Mouse (Mus musculus): ENCODE measurements around the gene Rhoq. TPM values are rescaled to one million over a fixed set of nuclear protein-coding genes. Genes with fewer than 3 reads are reported as not detected.

Gene Rhoq
- polyA plus RNA-seq, 1 experiment from 2014 or later = 6.5 TPM

- Histone ChIP-seq H3K27me3 (replicated peaks; ENCODE audit: control insufficient read depth, insufficient read depth, low read length) (peaks cover 6% of the 10 kb centered on the region; the same call in 1 of the 2 replicates), H3K4me2 (no peak overlapping the region), H3K27ac (ENCODE audit: low read depth, low read length) (no peak overlapping the region), H3K4me1 (replicated peaks; ENCODE audit: control insufficient read depth, insufficient read depth, low read length) (peaks cover 15% of the 10 kb centered on the region), H3K4me3 (ENCODE audit: low read depth, low read length) (no peak overlapping the region), H3K9ac (ENCODE audit: low read depth, low read length) (no peak overlapping the region), H3K36me3 (ENCODE audit: control insufficient read depth, insufficient read depth, low read length) (no peaks in the 10 kb centered on the region), H3K9me3 (ENCODE audit: control insufficient read depth, low read length) (no peaks in the 10 kb centered on the region)
- ATAC-seq (replicated peaks; ENCODE audit: low FRiP score) = no peak
- 81% methylated on average over 10 of the region's 10 CpGs for WGBS
- no peak for DNase-seq (ENCODE audit: low spot score)
Measured at GRCm38 (mm10) chr17:86966040-86966439, 3.2 kb downstream of the Rhoq start.

- Histone ChIP-seq H3K9me3 (ENCODE audit: control insufficient read depth, low read length) (no peaks in the 10 kb centered on the region), H3K27me3 (replicated peaks; ENCODE audit: control insufficient read depth, insufficient read depth, low read length) (peaks cover 6% of the 10 kb centered on the region; the same call in 1 of the 2 replicates), H3K36me3 (ENCODE audit: control insufficient read depth, insufficient read depth, low read length) (no peaks in the 10 kb centered on the region), H3K9ac (ENCODE audit: low read depth, low read length) (no peak overlapping the region), H3K4me2 (no peak overlapping the region), H3K27ac (ENCODE audit: low read depth, low read length) (no peak overlapping the region), H3K4me1 (replicated peaks; ENCODE audit: control insufficient read depth, insufficient read depth, low read length) (peaks cover 11% of the 10 kb centered on the region), H3K4me3 (ENCODE audit: low read depth, low read length) (no peak overlapping the region)
- DNase-seq (ENCODE audit: low spot score) (no peak), ATAC-seq (replicated peaks; ENCODE audit: low FRiP score) (no peak)
- WGBS = 84% methylated on average over 12 of the region's 12 CpGs
Measured at GRCm38 (mm10) chr17:86967048-86967447, 4.2 kb downstream of the Rhoq start.

- WGBS = 73% methylated on average over 10 of the region's 10 CpGs
- Histone ChIP-seq H3K4me2 (no peak overlapping the region), H3K4me1 (replicated peaks; ENCODE audit: control insufficient read depth, insufficient read depth, low read length) (peaks cover 11% of the 10 kb centered on the region)
Measured at GRCm38 (mm10) chr17:86967536-86968525, 4.9 kb downstream of the Rhoq start.

GRCm38 (mm10) chr17:86968581-86968980, 5.7 kb downstream of the Rhoq start:
- no peaks in the 10 kb centered on the region for H3K36me3 ChIP-seq (ENCODE audit: control insufficient read depth, insufficient read depth, low read length)
- DNase-seq (ENCODE audit: low spot score) = no peak
- H3K4me2 ChIP-seq = no peak overlapping the region

More at GRCm38 (mm10) chr17:86967536-86968525, 4.9 kb downstream of the Rhoq start:
- no peak overlapping the region for H3K27ac ChIP-seq (ENCODE audit: low read depth, low read length)
- no peaks in the 10 kb centered on the region for H3K9me3 ChIP-seq (ENCODE audit: control insufficient read depth, low read length)
- H3K9ac ChIP-seq (ENCODE audit: low read depth, low read length) = no peak overlapping the region
- no peak for ATAC-seq (replicated peaks; ENCODE audit: low FRiP score)
- DNase-seq (ENCODE audit: low spot score) = no peak
- H3K36me3 ChIP-seq (ENCODE audit: control insufficient read depth, insufficient read depth, low read length) = no peaks in the 10 kb centered on the region
- peaks cover 6% of the 10 kb centered on the region; the same call in 1 of the 2 replicates for H3K27me3 ChIP-seq (replicated peaks; ENCODE audit: control insufficient read depth, insufficient read depth, low read length)
- no peak overlapping the region for H3K4me3 ChIP-seq (ENCODE audit: low read depth, low read length)

GRCm38 (mm10) chr17:86969582-86969981, 6.7 kb downstream of the Rhoq start:
- H3K4me3 ChIP-seq (ENCODE audit: low read depth, low read length) = no peak overlapping the region
- H3K9me3 ChIP-seq (ENCODE audit: control insufficient read depth, low read length) = no peaks in the 10 kb centered on the region
- H3K27me3 ChIP-seq (replicated peaks; ENCODE audit: control insufficient read depth, insufficient read depth, low read length) = no peaks in the 10 kb centered on the region
- H3K9ac ChIP-seq (ENCODE audit: low read depth, low read length) = no peak overlapping the region
- H3K4me2 ChIP-seq = no peak overlapping the region
- no peak for DNase-seq (ENCODE audit: low spot score)
- peaks cover 6% of the 10 kb centered on the region; the same call in 1 of the 2 replicates for H3K4me1 ChIP-seq (replicated peaks; ENCODE audit: control insufficient read depth, insufficient read depth, low read length)
- ATAC-seq (replicated peaks; ENCODE audit: low FRiP score) = no peak
- 61% methylated on average over 5 of the region's 5 CpGs for WGBS
- H3K27ac ChIP-seq (ENCODE audit: low read depth, low read length) = no peak overlapping the region
- no peaks in the 10 kb centered on the region for H3K36me3 ChIP-seq (ENCODE audit: control insufficient read depth, insufficient read depth, low read length)

More at GRCm38 (mm10) chr17:86968581-86968980, 5.7 kb downstream of the Rhoq start:
- H3K9me3 ChIP-seq (ENCODE audit: control insufficient read depth, low read length) = no peaks in the 10 kb centered on the region
- no peak overlapping the region for H3K4me3 ChIP-seq (ENCODE audit: low read depth, low read length)
- peaks cover 11% of the 10 kb centered on the region for H3K4me1 ChIP-seq (replicated peaks; ENCODE audit: control insufficient read depth, insufficient read depth, low read length)
- no peak for ATAC-seq (replicated peaks; ENCODE audit: low FRiP score)
- no peak overlapping the region for H3K9ac ChIP-seq (ENCODE audit: low read depth, low read length)
- WGBS = 87% methylated on average over 5 of the region's 5 CpGs
- peaks cover 6% of the 10 kb centered on the region; the same call in 1 of the 2 replicates for H3K27me3 ChIP-seq (replicated peaks; ENCODE audit: control insufficient read depth, insufficient read depth, low read length)
- H3K27ac ChIP-seq (ENCODE audit: low read depth, low read length) = no peak overlapping the region

GRCm38 (mm10) chr17:86970026-86970750, 7.3 kb downstream of the Rhoq start:
- WGBS = 88% methylated on average over 15 of the region's 15 CpGs
- H3K4me1 ChIP-seq (replicated peaks; ENCODE audit: control insufficient read depth, insufficient read depth, low read length) = peaks cover under 1% of the 10 kb centered on the region; the same call in 1 of the 2 replicates
- ATAC-seq (replicated peaks; ENCODE audit: low FRiP score) = no peak
- no peaks in the 10 kb centered on the region for H3K36me3 ChIP-seq (ENCODE audit: control insufficient read depth, insufficient read depth, low read length)
- no peak overlapping the region for H3K27ac ChIP-seq (ENCODE audit: low read depth, low read length)
- no peak overlapping the region for H3K4me3 ChIP-seq (ENCODE audit: low read depth, low read length)
- DNase-seq (ENCODE audit: low spot score) = no peak
- H3K9me3 ChIP-seq (ENCODE audit: control insufficient read depth, low read length) = no peaks in the 10 kb centered on the region
- no peak overlapping the region for H3K4me2 ChIP-seq
- no peak overlapping the region for H3K9ac ChIP-seq (ENCODE audit: low read depth, low read length)
- no peaks in the 10 kb centered on the region for H3K27me3 ChIP-seq (replicated peaks; ENCODE audit: control insufficient read depth, insufficient read depth, low read length)

GRCm38 (mm10) chr17:86971036-86971435, 8.2 kb downstream of the Rhoq start:
- DNase-seq (ENCODE audit: low spot score) (no peak), ATAC-seq (replicated peaks; ENCODE audit: low FRiP score) (no peak)
- no peak overlapping the region for H3K4me2 ChIP-seq
- H3K9ac ChIP-seq (ENCODE audit: low read depth, low read length) = no peak overlapping the region
- 71% methylated on average over 5 of the region's 5 CpGs for WGBS
- no peaks in the 10 kb centered on the region for H3K9me3 ChIP-seq (ENCODE audit: control insufficient read depth, low read length)
- no peaks in the 10 kb centered on the region for H3K4me1 ChIP-seq (replicated peaks; ENCODE audit: control insufficient read depth, insufficient read depth, low read length)
- no peaks in the 10 kb centered on the region for H3K27me3 ChIP-seq (replicated peaks; ENCODE audit: control insufficient read depth, insufficient read depth, low read length)
- H3K36me3 ChIP-seq (ENCODE audit: control insufficient read depth, insufficient read depth, low read length) = no peaks in the 10 kb centered on the region
- H3K27ac ChIP-seq (ENCODE audit: low read depth, low read length) = no peak overlapping the region
- H3K4me3 ChIP-seq (ENCODE audit: low read depth, low read length) = no peak overlapping the region

GRCm38 (mm10) chr17:86971860-86972259, 9.0 kb downstream of the Rhoq start:
- Histone ChIP-seq H3K27ac (ENCODE audit: low read depth, low read length) (no peak overlapping the region), H3K4me1 (replicated peaks; ENCODE audit: control insufficient read depth, insufficient read depth, low read length) (no peaks in the 10 kb centered on the region), H3K36me3 (ENCODE audit: control insufficient read depth, insufficient read depth, low read length) (no peaks in the 10 kb centered on the region), H3K4me2 (no peak overlapping the region), H3K27me3 (replicated peaks; ENCODE audit: control insufficient read depth, insufficient read depth, low read length) (no peaks in the 10 kb centered on the region), H3K9me3 (ENCODE audit: control insufficient read depth, low read length) (no peaks in the 10 kb centered on the region), H3K4me3 (ENCODE audit: low read depth, low read length) (no peak overlapping the region), H3K9ac (ENCODE audit: low read depth, low read length) (no peak overlapping the region)
- DNase-seq (ENCODE audit: low spot score) = no peak
- ATAC-seq (replicated peaks; ENCODE audit: low FRiP score) = no peak
- WGBS = 85% methylated on average over 7 of the region's 7 CpGs
